Mouse (Mus musculus) heart, adult 11 months (tissue): ENCODE data around the gene Shisa3.
A peak's percentile ranks its signal among the peaks of the same experiment; 100 is the strongest.

Experiments
- DNase-seq: peaks from one replicate; pipeline ENCODE4 v3.0.0; 2022

Shisa3 gene

DNA sequence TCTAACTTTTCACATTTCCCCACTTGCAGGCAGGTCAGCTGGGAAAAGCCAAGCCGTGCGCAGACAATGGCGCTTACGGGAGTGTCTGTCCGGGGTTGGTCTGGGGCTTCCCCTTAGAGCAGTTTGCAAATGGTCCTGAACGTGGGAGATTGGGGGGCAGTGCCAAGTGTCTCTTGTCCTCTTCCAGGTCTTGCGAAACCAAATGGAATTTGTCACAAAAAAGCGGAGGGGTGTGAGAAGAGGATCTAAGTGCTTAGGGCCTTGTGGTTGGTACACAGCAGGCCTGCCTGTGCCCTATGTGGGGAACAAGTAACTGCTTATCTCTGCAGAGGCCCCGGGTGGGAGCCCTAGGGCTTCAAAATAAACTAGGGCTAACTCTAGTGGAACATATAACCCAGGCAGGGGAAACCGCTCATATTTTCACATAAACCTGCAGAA is 26.2 kb downstream of the Shisa3 start:
- peak; percentile 82 for DNase-seq

DNA sequence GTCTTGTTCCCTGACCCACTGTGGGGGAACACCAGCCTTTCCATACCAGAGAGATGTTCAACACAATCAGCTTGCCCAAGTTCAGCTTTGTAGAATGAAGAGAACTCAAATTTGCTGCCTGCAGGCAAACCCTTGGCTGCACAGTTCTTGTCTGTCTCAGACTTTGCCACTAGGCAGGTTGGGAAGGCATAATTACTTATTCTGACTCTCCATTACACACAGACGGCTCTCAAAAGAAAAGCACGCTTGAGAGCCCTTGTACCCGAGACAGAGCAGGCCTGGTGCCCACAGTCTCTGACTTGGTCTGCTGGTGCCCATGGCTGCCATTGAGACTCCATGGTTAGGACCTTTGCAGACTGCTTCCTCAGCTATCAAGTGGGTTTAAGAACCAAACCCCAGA is 26.7 kb downstream of the Shisa3 start:
- peak; percentile 63 for DNase-seq

DNA sequence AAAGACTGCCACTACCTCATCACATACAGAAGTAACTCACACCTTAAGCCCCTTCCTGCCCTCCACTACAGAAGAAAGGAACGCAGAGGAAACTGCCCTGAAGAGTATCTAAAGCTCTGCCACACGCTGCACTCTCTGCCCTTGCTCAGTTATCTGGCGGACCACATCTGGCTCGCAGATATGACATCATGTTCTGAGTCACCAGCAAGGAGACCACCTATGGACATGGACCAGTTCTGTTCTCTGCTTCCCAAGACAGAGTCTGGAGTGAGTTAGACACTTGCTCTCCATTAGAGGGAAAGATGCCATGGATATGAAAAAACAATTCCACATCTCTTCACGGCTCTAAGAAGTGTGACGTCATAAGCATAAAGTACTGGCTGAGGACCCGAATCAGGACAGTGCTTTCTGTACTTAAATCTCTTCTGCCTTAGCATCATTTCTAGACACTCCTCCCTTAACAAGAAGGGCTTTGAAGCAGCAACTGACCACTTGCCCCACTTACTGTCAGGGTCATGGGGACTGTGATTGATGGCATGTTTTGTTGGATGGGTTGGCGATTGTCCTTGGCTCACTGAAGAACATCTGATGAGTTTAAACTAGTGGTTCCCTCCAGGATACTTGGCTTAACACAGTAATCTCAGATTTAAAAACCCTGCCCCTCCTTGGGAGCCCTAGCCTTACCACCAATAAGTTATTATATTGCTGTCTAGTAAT is 33.1 kb downstream of the Shisa3 start:
- peak; percentile 14 for DNase-seq

DNA sequence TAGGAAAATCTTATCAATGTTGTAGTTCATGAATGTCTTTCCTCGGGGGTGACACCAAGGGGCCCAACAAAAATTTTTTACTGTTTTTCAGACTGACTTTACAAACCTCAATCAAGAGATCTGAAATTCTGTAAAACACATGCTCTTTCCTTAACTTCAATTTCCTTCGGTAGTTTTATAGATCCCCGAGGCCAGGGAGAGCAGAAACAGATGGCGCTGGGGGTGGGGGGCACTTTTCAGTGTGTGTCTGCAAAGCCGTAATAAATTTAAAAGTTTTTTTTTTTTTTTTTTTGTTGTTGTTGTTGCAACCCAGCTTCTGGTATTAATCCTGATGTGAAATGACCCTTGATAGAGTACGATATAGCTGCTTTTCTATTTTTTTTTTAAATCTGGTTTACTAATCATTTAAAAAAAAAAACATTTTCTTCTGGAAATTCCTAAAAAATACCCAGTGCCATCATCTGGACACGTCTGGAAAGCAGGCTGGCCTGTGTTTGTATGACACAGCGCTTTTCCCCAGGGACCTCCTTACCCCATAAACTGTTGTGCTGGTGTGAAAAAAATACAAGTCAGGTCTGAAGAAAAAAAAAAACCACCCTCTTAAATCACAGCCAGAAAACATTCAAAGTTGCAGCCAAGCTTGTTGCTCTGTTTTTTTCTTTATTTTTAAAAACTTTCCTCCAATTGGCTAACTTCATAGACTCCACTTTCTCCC is 33.9 kb downstream of the Shisa3 start:
- peak; percentile 57 for DNase-seq

DNA sequence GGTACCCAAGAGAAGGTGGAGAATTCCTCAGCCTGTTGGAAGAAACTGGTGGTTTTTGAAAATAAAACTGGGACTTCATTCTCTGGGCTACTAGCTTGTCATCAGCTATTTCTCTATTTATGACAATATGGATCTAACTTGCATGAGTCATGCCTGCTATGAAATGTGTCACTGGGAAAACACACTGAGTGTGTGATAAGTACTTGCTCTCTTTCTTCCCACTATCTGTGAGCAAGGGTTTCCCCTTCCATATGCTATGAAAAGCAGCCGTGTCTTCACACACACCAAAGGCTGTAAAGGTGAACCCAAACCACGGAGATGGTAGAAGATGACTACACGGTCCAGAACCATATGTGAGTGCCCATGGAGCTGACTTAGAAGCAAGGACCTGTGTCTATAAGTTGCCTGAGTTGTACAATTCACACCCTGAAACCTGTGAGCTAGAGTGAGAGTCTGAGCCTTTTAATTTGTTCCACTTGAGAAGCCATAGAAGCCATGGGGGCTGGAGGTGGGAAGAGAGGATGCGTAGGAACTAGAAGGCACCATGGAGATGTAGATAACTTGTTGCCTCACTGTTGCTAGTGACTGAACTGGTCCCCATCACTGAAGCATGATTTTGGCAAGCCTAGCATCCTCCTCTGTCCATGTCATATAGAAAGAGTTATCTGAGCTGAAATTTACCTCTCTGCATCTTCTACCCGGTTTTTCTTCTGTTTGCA is 36.0 kb downstream of the Shisa3 start:
- DNase-seq, result peak; percentile 48

DNA sequence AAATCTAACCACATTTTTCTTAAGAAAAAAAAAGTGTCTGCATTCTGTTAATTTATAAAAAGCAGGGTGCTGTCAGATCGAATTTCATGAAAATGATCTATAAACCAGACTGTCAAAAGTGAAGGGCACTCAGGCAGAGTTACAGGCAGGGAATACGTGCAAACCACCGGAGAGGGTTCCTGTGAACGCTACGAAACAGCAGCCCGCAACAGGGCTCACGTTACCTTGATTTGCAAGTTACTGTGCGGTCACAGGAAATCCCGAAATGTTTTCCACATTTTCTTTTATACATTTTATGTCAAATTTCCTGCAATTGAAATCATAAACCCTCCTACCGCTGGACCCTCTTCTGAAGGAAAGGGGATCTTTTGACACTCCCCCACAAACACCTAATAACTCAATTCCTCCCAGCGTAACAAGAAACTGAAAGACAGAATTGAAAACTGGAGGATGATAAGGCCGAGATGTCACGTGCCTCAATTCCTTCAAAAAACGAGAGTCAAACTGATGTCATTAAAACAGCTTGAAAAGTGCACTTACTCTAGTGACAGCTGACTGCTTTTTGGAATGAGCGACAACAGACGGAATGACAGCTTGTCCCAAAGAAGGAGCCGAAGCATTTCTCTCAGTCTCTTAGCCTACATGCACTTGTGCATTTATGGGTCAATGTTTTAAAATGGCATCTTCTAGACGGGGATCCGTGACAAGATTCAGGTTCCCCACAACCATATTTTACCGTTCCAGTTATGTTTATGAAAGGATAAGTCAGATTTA is 39.3 kb downstream of the Shisa3 start:
- peak; percentile 49 for DNase-seq

DNA sequence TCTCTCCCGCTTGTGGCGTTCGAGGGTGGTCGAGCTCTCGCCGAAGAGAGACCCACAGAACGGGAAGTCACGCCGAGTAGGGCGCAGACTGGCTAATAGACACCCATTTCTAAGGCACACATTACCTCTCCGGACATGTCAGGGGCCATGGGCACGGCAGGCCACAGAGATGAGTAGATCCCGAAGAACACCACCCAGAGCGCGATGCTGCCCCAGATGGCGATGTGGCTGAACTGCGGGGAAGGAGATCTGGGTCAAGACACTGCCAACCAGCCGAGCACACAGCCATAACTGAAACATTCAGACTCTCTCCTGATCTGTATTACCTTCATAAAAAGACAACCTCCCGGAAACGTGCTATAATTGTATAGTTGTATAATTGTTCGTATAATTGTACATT is 39.9 kb downstream of the Shisa3 start:
- peak; percentile 75 for DNase-seq

DNA sequence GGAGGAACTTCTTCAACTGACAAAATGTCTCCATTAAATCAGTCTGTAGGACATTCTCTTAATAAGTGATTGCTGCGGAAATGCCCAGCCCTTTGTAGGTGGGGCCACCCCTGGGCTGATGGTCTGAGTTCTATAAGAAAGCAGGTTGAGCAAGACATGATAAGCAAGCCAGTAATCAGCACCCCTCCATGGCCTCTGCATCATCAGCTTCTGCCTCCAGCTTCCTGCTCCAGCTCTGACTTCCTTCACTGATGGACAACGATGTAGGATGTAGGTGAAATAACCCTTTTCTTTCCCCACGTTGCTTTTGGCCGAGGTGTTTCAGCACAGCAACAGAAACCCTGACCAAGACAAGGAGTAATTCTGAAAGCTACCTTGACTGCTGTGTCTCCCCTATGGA is 41.5 kb downstream of the Shisa3 start:
- peak; percentile 66 for DNase-seq

DNA sequence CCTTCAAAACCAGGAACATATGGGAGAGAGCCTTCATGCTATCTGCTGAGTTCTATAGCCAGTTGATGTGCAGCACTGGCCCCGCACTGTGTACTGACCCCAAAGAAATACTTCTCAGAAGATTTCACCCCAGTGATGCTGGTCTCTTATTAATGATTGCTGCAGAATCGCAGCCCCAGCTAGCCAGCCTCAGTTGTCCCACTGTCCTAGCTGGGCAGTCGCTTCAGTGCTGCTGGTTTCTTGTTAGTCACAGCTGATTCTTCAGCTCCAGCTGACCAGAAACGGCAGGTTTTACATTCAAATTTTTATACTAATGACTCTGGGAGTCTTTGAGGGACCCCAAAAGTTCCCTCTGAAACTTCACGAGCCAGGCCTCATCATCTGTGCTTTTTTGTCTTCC is 42.3 kb downstream of the Shisa3 start:
- DNase-seq, result peak; percentile 83

DNA sequence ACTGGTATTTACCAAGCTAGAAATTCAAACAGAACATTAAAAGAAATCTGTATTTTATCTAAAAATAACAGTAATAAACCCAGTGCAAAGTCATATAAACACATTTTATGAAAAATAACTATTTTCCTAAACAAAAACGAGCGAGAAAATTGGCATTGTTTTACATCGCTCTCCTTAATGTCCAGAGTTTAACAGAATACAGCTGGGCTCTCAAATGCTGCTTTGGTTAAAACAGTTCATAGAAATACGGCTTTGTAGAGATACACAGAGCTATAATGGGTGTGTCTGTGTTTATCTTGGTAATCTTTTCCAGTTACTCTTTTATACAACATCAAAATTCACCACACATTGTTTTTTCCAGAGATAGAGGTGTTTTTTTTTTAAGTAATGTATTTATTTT is 44.8 kb downstream of the Shisa3 start:
- no peak for DNase-seq

DNA sequence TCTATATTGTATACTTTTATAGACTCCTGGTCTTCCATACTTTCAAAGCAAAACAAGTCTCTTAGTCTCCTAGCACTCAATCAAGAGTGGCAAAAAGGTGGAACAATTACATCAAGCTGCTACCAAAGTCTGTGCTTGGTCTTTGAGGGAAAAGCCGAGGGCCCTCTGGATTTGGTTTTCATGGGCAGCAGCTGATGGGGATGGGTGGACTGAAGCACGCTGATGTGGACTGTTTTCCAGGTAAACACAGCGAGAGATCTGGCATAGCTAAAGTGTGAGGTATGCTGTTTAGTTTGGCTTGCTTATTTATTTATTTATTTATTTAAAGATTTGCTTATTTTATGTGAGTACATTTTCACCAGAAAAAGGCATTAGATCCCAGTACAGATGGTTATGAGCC is 45.9 kb downstream of the Shisa3 start:
- DNase-seq, result peak; percentile 61

DNA sequence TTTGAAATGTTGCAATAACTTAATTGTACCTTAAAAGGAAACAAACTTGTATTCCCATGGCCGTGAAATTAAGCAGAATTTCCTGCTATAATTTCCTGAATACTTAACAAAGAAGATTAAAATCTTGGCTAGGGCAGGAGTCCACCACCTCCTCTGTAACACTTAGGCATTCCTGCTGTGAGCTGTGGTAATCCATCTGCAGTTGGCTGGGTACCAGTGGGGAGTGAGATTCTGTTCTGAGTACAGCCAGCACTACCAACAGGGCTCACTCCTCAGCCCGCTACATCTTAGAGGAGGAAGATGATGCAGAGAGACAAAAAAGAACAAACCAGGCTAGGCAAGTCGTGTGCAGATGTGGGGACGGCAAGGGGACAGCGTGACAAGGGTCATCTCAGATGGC is 46.9 kb downstream of the Shisa3 start:
- DNase-seq, result peak; percentile 87

DNA sequence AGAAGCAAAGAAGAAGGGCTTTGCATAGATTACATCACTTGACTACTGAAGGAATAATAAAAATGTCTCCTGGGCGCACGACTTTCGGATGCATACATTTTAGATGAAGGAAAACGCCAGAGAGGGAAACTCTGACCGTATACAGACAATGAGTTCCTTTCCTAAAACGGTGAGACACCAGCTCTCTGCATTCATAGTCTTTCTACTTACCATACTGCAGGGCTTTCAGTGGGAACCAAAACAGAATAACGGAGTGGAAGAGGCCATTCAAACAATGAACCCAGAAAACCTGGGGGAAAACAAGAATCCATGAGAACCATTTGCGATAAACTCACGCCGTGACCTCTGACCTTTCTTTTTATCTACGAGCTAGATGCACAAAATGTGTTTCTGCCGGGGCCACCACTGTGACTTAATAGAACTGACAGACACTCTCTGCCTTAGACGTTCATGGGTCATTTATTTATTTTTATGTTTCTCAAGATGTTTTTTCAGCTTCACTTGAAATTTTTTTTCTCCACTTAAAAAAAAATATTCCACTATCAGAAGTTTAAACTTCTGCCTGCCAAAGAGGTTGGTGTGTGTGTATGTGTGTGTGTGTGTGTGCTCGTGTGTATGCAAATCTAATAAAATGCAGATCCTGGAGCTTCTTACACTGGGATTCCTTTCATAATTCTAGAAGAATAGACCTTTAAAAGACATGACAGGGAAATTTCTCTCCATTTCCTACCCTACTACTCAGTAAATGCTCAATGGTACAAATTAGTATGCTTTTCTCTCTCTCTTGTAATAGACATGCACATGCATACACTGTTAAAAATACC is 48.2 kb downstream of the Shisa3 start:
- peak; percentile 36 for DNase-seq

DNA sequence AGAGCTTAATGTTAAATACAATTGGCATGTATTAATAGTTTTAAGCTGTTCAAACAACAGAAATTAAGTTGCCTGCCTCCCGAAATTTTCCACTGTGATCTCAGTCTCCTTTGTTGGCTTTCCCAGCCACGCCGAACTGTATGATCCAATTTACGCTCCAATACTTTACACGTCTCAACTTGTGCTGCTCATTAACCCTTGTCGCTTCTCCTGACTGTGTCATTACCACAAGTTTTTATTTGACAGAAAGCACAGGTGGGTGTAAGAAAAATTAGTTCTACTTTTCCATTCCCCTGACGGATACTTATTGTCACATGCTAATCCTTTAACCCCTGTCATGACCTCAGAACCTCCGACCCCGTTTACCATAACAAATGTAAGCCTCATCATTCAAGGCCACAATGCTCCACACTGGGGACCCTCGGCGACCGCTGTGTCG is 49.2 kb downstream of the Shisa3 start:
- no peak for DNase-seq

DNA sequence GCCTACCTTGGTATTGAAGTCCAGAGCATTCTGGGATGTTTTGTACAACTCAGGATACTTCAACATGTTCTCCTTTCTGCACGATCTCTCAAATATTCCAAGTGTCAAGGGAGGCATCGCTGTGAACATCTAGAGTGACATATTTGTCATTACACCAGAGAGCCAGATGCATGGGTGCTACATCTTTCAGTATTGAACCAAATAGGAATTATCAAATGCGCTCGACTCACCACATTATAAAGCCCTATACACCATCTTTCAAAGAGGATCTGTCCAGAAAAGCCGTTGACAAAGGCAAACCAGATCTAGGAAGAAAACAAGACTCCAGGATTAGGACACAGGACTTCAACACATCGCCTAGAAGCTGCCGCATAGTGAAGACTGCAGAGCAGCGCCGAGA is 52.2 kb downstream of the Shisa3 start:
- DNase-seq, result no peak

DNA sequence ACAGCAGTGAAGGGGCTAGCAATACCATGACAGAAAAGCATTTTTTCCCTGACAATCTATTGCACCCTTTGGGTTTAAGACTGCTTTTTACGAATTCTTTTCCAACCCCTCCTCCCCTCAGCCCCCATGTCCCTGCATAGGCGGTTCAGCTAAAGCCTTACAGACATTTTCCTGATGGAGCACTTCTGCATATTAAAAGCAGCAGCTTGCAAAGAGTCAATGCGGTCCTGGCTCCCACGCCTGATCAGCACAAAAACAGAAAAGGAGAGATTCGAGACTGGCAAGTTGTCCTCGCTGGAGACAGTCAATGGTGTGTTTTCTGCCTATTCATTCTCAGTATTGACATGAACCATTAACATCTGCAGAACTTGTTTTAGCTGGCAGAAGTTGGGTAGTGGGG is 55.0 kb downstream of the Shisa3 start:
- DNase-seq, result no peak

DNA sequence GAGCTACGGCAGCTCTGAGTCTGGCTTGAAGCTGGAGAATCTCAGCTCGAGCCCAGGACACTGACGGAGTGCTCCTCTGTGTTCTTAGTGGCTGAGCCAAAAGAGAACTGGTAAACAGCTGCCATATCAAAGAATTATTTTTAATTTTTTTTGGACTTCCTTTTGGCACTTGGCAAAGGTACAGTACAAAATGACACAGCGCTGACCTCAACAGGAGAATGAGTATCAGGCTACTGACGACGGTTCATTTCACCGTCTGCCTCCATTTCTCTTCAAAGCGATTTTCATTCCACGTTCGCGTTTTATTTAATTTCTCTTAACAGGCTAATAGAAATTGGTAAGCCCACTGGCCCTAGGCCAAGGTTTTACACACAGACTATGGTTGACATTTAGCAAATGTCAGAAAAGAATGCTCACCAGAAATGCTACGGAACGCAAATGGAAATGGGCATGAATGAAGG is 61.8 kb downstream of the Shisa3 start:
- peak; percentile 94 for DNase-seq

DNA sequence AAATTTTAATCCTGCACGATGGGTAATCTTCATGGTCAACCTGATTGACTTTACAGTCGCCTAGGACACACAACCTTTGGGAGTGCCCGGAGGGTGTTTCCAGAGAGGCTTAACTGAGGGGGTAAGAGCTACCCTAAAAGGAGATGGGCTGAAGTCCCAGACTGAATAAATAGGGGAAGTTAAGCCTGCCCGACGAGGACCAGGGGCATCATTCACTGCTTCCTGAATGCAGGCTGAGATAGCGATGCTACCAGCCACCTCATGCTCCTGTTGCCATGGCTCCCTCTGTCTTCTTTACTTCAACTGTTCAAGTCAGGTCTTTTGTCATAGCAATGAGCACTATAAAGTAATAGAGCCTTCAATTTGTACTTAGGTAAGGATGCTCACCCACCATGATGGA is 62.5 kb downstream of the Shisa3 start:
- no peak for DNase-seq

DNA sequence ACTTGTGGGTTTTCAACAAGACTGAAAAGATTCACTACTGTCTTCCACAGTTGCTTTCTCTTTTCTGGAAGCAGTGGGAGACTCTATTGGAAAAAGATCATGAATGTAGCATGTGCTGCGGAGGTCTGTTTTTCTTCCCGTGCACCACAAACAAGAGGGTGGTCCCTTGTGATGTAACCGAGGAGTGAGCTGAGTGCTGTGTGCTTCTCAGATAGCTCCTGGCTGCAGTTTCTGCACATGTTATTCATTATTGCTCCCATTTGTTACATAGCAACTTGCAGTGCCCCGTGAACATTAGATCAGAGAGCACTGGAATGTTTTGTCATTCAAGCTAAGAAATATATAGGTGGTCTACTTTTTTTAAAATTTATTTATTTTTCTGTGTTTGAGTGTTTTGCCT is 65.3 kb downstream of the Shisa3 start:
- no peak for DNase-seq
